Mouse (Mus musculus): ENCODE measurements around the gene Mcoln1. TPM values are rescaled to one million over a fixed set of nuclear protein-coding genes. Genes with fewer than 3 reads are reported as not detected.

The Mcoln1 gene
- polyA plus RNA-seq (2012; rRNA removed): 295 and 322 TPM in 2 replicates

DNA sequence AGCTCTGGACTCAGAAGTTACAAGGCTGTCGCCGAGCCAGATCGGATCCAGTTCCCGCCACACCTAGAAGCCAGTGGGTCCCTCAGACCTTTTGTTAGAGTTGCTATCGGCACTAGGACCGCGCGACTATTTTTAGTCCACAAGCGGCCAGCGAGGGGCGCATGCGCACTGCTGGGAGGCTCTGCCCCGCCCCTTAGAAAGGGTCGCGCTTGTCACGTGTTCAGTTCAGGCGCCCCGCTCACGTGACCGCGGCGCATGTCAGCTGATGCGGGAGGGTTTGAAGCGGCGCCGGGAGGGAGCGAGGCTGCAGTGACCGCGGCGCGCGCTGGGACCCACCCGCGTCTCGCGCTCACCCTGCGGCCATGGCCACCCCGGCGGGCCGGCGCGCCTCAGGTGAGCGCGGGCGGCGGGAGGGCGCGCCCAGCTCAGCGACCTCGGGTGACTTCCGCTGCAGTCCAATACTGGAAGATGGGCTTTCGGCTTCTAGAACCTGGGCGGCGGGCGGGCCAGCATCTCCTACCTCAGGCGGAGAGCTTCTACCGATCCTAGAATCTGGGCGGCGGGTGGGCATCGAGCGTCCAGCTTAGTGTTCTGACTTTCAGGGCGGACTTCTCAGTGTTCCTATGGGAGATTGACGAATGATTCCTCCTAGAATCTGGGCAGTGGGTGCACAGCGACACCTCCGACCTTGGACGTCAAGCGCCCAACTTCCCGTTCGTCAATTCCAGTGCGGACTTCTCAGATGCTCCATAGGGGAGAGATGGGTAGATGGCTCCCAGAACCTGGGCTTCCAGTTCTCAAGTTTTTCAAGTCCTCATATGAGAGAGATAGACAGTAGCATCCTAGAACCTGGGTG is at the start of gene Mcoln1:
Gene Mcoln1, plus strand, starts transcription at position 223 of the 856 bp plus-strand sequence.
- Histone ChIP-seq H3K27me3 (ENCODE audit: control insufficient read depth, insufficient read depth, low read length) (no peaks in the 10 kb centered on the region), H3K4me3 (replicated peaks; ENCODE audit: insufficient read depth, low read depth, low read length) (peak within 1 kb of the TSS; percentile 86)

DNA sequence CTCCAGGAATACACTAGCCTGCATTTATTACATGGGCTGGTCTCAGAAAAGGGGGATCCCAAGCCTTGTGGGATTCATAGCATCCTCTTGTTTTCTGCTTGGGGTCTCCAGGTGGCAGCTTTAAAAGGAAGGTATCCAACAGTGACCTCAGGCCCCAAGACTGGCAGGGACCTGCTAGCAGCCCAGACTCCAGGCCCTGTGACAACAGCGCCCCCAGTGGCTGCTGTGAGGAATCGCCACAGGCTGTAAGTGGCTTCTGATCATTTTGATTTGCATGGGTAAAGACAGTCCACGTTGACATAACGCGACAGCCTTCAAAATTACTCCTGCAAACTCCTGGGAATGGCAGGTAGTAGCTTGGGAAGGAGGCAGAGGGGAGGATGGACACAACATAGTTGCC is 49.6 kb upstream of the Mcoln1 start:
- DNase-seq: peak; percentile 60 to 64
- Histone ChIP-seq H3K27me3 (ENCODE audit: control insufficient read depth, insufficient read depth, low read length) (no peaks in the 10 kb centered on the region), H3K4me3 (replicated peaks; ENCODE audit: insufficient read depth, low read depth, low read length) (no peak overlapping the region), H3K27ac (ENCODE audit: insufficient read depth, low read length) (no peak overlapping the region), H3K4me1 (ENCODE audit: control insufficient read depth, insufficient read depth, low read length) (no peaks in the 10 kb centered on the region)
- 27% methylated on average over 5 of the region's 5 CpGs for whole genome bisulfite sequencing
- TF ChIP-seq CTCF (IDR thresholded peaks at IDR 0.05; ENCODE audit: borderline replicate concordance, insufficient read depth, low read depth, low read length) (peak; percentile 92), POLR2A (IDR thresholded peaks at IDR 0.05; ENCODE audit: borderline replicate concordance, insufficient read depth, low read length) (no peak)

More for the DNA sequence above, at the start of gene Mcoln1:
- Histone ChIP-seq H3K4me1 (ENCODE audit: control insufficient read depth, insufficient read depth, low read length) (no peaks in the 10 kb centered on the region; the same call in 1 of the 2 replicates), H3K27ac (ENCODE audit: insufficient read depth, low read length) (peak within 1 kb of the TSS; percentile 60)
- TF ChIP-seq CTCF (IDR thresholded peaks at IDR 0.05; ENCODE audit: borderline replicate concordance, insufficient read depth, low read depth, low read length) (no peak), POLR2A (IDR thresholded peaks at IDR 0.05; ENCODE audit: borderline replicate concordance, insufficient read depth, low read length) (peak; percentile 89)
- WGBS: under 1% methylated on average over 70 of the region's 70 CpGs
- DNase-seq: peak; percentile 99

- 93% methylated on average over 25 of the region's 25 CpGs for WGBS
- Histone ChIP-seq H3K4me1 (ENCODE audit: control insufficient read depth, insufficient read depth, low read length) (no peaks in the 10 kb centered on the region), H3K27me3 (ENCODE audit: control insufficient read depth, insufficient read depth, low read length) (no peaks in the 10 kb centered on the region), H3K4me3 (replicated peaks; ENCODE audit: insufficient read depth, low read depth, low read length) (no peak overlapping the region), H3K27ac (ENCODE audit: insufficient read depth, low read length) (no peak overlapping the region)
- TF ChIP-seq CTCF (IDR thresholded peaks at IDR 0.05; ENCODE audit: borderline replicate concordance, insufficient read depth, low read depth, low read length) (no peak), POLR2A (IDR thresholded peaks at IDR 0.05; ENCODE audit: borderline replicate concordance, insufficient read depth, low read length) (no peak)
- no peak for DNase-seq
Measured at GRCm38 (mm10) chr8:3451992-3452391, 48.3 kb upstream of the Mcoln1 start.

- WGBS: 86% methylated on average over 2 of the region's 2 CpGs
- no peak overlapping the region for H3K27ac ChIP-seq (ENCODE audit: insufficient read depth, low read length)
- no peak overlapping the region for H3K4me3 ChIP-seq (replicated peaks; ENCODE audit: insufficient read depth, low read depth, low read length)
- no peaks in the 10 kb centered on the region for H3K27me3 ChIP-seq (ENCODE audit: control insufficient read depth, insufficient read depth, low read length)
- TF ChIP-seq CTCF (IDR thresholded peaks at IDR 0.05; ENCODE audit: borderline replicate concordance, insufficient read depth, low read depth, low read length) (no peak), POLR2A (IDR thresholded peaks at IDR 0.05; ENCODE audit: borderline replicate concordance, insufficient read depth, low read length) (no peak)
- peaks cover 3% of the 10 kb centered on the region for H3K4me1 ChIP-seq (ENCODE audit: control insufficient read depth, insufficient read depth, low read length)
- no peak for DNase-seq
Measured at GRCm38 (mm10) chr8:3463248-3463647, 37.0 kb upstream of the Mcoln1 start.

DNA sequence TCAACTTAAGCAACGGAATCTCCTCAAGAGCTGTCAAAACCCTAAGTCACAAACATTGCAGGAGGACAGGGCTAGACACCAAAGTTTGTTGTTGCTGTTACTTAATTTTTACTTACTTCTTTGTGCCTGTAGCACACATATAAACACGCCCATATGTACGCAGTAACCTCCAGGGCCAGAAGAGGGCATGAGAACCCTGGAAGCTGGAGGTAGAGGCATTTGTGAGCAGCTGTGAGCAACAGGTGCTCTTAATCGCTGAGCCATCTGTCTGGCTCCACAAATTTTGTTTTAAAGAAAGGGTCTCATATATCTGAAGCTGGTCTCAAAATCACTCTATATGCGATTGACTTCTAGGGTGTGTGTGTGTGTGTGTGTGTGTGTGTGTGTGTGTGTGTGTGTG is 35.9 kb upstream of the Mcoln1 start:
- WGBS: 52% methylated on average over 5 of the region's 5 CpGs

DNA sequence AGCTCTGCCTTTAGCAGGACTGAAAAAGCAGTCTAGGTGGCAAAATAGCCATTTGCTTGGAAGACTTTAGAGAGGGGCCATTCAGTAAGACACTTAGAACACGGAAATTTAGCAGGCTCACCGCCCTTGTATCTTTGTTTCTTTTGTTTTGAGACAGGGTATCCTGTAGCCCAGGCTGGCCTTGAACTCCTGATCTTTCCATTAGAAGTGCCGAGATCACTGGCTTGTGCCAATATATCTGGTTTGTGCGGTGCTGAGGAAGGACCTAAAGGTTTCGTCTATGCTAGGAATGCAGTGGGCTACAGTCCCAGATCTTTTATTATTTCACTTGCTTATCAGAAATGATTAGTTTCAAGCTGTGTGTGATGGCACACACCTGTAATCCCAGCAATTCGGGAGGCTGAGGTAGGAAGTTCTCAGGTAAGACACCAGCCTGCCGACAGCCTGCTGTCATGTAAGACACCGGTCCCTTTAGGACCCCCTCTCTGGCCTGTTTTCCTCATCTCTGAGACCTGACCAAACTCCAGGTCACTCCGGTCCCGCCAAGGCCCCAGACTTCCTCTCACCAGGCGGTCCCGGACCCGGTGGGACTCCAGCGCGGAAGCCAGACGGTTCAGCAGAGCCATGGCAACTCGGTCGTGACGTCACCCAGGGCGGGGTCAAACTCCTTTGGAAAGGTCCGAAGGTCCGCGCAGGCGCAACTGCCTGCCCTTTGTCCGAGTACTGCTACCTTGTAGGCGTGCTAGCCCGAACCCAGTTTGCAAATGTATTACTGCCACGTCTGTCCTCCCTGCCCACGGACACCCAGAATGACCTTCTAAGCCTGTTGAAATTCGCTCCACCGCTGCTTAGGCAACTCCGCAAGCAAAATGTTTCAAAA is 33.0 kb upstream of the Mcoln1 start, which contains the start of gene Pex11g:
Gene Pex11g, minus strand, starts transcription at position 675 of the 880 bp plus-strand sequence.
- TF ChIP-seq CTCF (IDR thresholded peaks at IDR 0.05; ENCODE audit: borderline replicate concordance, insufficient read depth, low read depth, low read length) (no peak), POLR2A (IDR thresholded peaks at IDR 0.05; ENCODE audit: borderline replicate concordance, insufficient read depth, low read length) (peak; percentile 78; the same call in 1 of the 2 replicates)
- Histone ChIP-seq H3K27me3 (ENCODE audit: control insufficient read depth, insufficient read depth, low read length) (no peaks in the 10 kb centered on the region), H3K4me1 (ENCODE audit: control insufficient read depth, insufficient read depth, low read length) (peaks cover 4% of the 10 kb centered on the region; the same call in 1 of the 2 replicates), H3K4me3 (replicated peaks; ENCODE audit: insufficient read depth, low read depth, low read length) (peak within 1 kb of the TSS; percentile 85), H3K27ac (ENCODE audit: insufficient read depth, low read length) (peak within 1 kb of the TSS; percentile 45)
- 5% methylated on average over 32 of the region's 32 CpGs for WGBS
- peak; percentile 96 to 98 for DNase-seq

More for the DNA sequence above, 35.9 kb upstream of the Mcoln1 start:
- TF ChIP-seq POLR2A (IDR thresholded peaks at IDR 0.05; ENCODE audit: borderline replicate concordance, insufficient read depth, low read length): no peak
- TF ChIP-seq CTCF (IDR thresholded peaks at IDR 0.05; ENCODE audit: borderline replicate concordance, insufficient read depth, low read depth, low read length): peak; percentile 29; the same call in 1 of the 2 replicates
- Histone ChIP-seq H3K27me3 (ENCODE audit: control insufficient read depth, insufficient read depth, low read length) (no peaks in the 10 kb centered on the region), H3K4me1 (ENCODE audit: control insufficient read depth, insufficient read depth, low read length) (peaks cover 4% of the 10 kb centered on the region; the same call in 1 of the 2 replicates), H3K4me3 (replicated peaks; ENCODE audit: insufficient read depth, low read depth, low read length) (no peak overlapping the region), H3K27ac (ENCODE audit: insufficient read depth, low read length) (no peak overlapping the region)
- DNase-seq: no peak

DNA sequence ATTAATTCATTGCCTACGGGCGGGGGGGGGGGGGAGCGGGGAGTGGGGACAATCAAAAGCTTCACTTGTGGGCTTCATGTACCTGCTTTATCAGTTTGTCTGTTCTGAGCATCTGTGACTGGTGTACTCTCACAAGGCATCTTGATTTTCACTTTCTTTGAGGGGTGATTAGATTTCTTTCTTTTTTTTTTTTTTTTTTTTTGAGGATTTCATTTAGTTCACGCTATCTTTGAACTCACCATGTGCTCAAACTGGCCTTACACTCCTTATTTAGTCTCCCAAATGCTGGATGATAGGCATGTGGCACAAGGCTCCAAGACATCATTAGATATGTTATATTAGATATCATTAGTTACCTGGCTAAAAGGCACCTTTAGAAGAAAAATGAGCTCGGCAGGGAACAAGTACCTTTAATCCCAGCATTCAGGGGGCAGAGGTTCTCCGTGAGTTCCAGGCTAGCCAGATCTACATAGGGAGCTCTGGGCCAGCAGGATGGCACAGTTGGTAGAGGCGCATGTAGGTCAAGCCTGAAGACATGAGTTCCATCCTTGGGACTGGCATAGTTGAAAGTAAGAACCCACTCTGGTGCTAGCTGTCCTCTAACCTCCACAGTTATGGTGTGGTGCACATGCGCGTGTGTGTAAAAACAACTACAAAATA is 32.2 kb upstream of the Mcoln1 start:
- no peak for TF ChIP-seq CTCF (IDR thresholded peaks at IDR 0.05; ENCODE audit: borderline replicate concordance, insufficient read depth, low read depth, low read length)
- TF ChIP-seq POLR2A (IDR thresholded peaks at IDR 0.05; ENCODE audit: borderline replicate concordance, insufficient read depth, low read length): no peak

More for the DNA sequence above, 32.2 kb upstream of the Mcoln1 start:
- 42% methylated on average over 9 of the region's 9 CpGs for WGBS
- peak overlapping the region; percentile 85 for H3K4me3 ChIP-seq (replicated peaks; ENCODE audit: insufficient read depth, low read depth, low read length)
- peaks cover 4% of the 10 kb centered on the region; the same call in 1 of the 2 replicates for H3K4me1 ChIP-seq (ENCODE audit: control insufficient read depth, insufficient read depth, low read length)
- no peaks in the 10 kb centered on the region for H3K27me3 ChIP-seq (ENCODE audit: control insufficient read depth, insufficient read depth, low read length)
- no peak for DNase-seq
- no peak overlapping the region for H3K27ac ChIP-seq (ENCODE audit: insufficient read depth, low read length)
